Mouse (Mus musculus) gastrocnemius, postnatal 4 days (tissue): ENCODE measurements around the gene Ankrd61. TPM values are rescaled to one million over a fixed set of nuclear protein-coding genes. Genes with fewer than 3 reads are reported as not detected.

Source experiments
- DNase-seq, 2 experiments: peaks; one replicate each; pipeline ENCODE4 v3.0.0; 2021 to 2022; ENCODE audit warnings: low spot score in 2 of 2, mixed read lengths in 2 of 2
- total RNA-seq, 2 experiments: library from RNA; stranded (reverse); gene quantifications; 2 replicates each; pipeline ENCODE4 v1.2.3; 2021

Gene Ankrd61
- total RNA-seq, 2 experiments from 2014 or later = 0.25 to 0.26 TPM

DNA sequence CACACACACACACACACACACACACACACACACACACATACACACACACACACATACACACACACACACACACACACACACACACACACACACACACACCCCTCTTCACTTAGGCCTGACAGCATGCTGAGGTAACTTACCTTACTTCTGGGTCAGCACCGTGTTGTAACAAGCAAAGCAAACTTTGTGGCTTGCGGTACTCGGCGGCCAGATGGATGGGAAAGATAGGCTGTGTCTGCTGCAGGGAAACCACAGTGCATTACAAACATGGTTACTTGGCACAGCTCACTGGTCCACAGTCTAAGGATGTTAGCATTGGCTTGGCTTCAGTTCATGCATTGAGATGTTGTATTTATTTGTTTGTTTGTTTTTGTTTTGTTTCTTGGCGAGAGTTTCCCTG, 4.1 kb downstream of the Ankrd61 start:
- DNase-seq = no peak

DNA sequence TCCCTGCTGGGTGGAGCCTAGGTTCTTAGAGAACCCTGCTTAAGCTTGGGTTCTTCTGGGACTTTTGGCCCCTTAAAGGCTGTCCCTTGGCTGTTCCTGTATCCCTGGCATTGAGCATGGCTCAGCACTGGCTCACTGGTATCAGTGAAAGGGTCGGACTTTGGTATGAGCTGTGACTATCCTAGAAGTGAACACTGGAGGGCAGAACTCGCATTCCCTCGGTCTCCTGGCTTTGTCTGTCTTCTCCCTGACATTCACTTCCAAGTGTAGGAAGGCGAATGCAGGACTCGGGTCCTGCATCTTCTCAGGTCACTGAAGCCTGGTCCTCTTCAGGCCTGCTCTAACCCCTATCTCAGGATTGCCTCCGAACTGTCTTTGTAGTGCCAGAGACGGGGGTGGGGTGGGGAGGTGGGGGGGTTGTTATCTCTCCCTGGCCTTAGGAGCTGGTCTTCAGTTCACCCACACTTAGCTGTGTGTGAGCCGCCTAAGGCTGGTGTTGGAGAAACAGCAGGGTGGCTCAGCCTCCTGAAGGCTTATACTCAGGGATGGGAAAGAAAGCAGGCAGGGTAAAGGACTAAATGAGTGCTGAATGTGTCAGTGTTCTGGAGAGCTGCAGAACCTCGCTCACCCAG, 5.1 kb downstream of the Ankrd61 start:
- no peak for DNase-seq

DNA sequence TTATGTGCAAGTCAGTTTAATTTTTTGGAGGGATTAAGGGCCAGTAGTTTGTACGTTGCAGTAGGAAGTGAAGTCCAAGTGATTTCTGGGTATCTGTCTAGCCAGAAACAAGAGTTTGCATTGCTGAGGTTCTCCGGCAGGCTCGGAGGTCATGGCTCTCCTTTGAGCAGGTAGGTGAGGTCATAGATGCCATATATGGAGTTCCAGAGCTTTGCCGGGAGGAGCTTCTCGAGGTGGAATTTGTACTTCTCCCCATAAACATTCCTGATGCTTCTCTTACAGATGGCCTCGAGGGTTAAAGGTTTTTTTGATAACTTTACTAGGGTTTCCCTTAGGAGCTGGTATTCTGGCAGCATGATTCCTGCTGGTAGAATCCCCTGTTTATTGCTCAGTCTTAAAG, 6.7 kb downstream of the Ankrd61 start:
- no peak for DNase-seq

DNA sequence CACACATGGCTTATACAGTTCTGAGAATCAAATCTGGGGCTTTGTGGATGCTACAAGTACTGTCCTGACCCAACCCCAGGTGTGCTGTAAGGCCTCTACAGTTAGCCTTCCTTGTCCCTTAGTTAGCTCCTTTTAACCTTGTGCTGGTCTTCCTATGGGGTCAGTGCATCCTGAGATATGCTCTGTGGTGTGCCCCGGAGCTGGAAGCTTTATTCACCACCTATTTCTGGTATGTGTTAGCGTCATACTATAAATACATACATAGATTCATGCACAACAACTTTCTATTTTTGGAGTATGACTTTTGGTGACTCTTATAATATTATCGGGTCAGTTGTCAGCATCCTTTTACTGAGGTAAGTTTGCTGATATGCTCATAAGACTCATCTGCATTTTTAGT, 12.2 kb downstream of the Ankrd61 start:
- DNase-seq = no peak

DNA sequence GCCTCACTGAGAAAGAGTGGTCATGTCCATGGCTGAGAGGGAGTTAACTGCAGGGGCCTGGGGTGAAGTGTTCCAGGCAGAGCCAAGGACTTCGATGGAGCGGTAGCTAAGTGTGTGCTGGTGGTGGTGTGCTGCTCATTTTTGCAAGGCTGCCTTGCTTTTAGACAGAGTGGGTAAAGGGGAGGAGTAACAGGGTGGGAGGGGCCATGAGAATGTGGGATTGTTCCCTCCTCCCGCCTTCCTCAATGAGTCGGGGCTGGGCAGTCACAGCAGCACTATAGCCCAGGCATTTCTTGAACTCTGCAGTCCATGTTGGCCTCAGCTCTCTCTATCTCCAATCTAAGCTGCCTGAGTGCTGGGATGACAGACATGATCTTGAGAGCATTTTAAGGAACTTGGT, 22.9 kb downstream of the Ankrd61 start:
- DNase-seq = no peak

DNA sequence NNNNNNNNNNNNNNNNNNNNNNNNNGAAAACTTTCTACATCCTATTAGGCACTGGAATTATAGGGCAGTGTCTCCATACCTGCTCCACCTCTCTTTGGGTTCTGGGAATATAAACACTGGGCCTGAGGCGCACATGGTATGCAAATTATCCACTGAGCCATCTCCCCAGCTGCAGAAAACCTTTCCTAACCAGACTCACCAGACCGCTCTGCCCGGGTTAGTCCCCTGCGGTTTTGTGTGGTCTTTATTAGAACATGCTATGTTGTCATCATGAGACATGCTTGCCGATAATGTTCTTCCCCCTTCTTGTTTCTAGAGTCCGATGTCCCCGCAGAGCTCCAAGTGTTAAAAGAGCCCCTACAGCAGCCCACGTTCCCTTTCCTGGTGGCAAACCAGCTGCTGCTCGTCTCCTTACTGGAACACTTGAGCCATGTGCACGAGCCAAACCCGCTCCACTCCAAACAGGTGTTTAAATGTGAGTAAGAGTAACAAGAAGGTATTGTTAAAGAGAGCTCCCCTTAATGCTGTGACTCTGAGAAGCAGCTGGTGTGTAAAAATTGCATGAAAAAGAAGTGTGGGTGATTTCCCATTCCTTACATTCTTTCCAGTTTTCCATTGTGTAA, 25.8 kb downstream of the Ankrd61 start:
- DNase-seq = no peak

Other genes starting within 250 kb of the Ankrd61 start
- 10 to 100 TPM; 11.9 to 13.1 TPM for gene Usp42, start 165.4 kb downstream of the Ankrd61 start, total RNA-seq
- 10 to 100 TPM; 28.7 to 31.7 TPM for gene Eif2ak1, start 79.9 kb downstream of the Ankrd61 start, total RNA-seq
- 10 to 100 TPM; 92.1 to 96.2 TPM for gene Aimp2, start 12.2 kb upstream of the Ankrd61 start, total RNA-seq
- 10 to 100 TPM; 11.0 to 15.4 TPM for gene Pms2, start 12.3 kb upstream of the Ankrd61 start, total RNA-seq
- gene Gm42421, start 30.5 kb upstream of the Ankrd61 start, total RNA-seq = not detected
- 1 to 10 TPM; 2.5 to 2.7 TPM for gene Rsph10b, start 35.4 kb upstream of the Ankrd61 start, total RNA-seq
- gene Ccz1, start 117.2 kb upstream of the Ankrd61 start, total RNA-seq = 10 to 100 TPM; 40.8 to 43.7 TPM
- gene Ocm, start 129.0 kb upstream of the Ankrd61 start, total RNA-seq = not detected
- 10 to 100 TPM; 13.8 to 15.0 TPM for gene Lmtk2, start 202.8 kb upstream of the Ankrd61 start, total RNA-seq